Mouse (Mus musculus) spleen, adult 2 months (tissue): Measurements from ENCODE around the gene Itpkc.

Experiments
- CTCF ChIP-seq: fragments of 200-500 bp; IDR thresholded peaks from 2 replicates; pipeline ENCODE4 v1.5.1; 2011; ENCODE audit warnings: mild to moderate bottlenecking, inconsistent platforms; ENCODE audit not compliant: insufficient read depth, insufficient read length, insufficient replicate concordance; ENCODE audit errors: extremely low read depth
- POLR2A ChIP-seq: fragments of 200-500 bp; IDR thresholded peaks from 2 replicates; pipeline ENCODE4 v1.6.1; 2011; ENCODE audit warnings: low read depth, low read length, inconsistent platforms

DNA sequence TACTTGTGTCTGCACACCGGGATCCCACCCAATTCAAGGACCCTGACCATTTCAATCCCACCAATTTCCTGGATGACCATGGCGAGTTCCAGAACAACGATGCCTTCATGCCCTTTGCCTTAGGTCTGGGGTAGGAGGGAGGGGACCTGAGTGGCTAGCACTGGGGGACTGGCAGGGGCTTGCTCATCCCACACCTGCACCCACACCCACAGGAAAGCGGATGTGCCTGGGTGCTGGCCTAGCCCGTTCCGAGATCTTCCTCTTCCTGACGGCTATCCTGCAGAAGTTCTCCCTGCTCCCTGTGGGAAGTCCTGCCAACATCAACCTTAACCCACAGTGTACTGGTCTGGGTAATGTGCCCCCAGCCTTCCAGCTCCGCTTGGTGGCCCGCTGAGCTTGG is 70.3 kb downstream of the Itpkc start:
- TF ChIP-seq POLR2A (no peak), CTCF (no peak)
